Mouse (Mus musculus): ENCODE results near the gene Tmem25. TPM values are rescaled to one million over a fixed set of nuclear protein-coding genes. Genes with fewer than 3 reads are reported as not detected.

Gene Tmem25
- 3.2 and 3.5 TPM in 2 replicates for polyA plus RNA-seq (2014; fragmentation: Nextera tagmentation; extraction: Ambion mirVana)

- H3K4me1 ChIP-seq (ENCODE audit: control insufficient read depth, insufficient read depth, low read length): no peaks in the 10 kb centered on the region
- no peaks in the 10 kb centered on the region for H3K9me3 ChIP-seq (ENCODE audit: control insufficient read depth, low read depth, low read length)
- ATAC-seq (ENCODE audit: insufficient number of reproducible peaks, insufficient read depth, low FRiP score, low read depth): peak; percentile 94
- H3K27me3 ChIP-seq (ENCODE audit: control insufficient read depth, insufficient read depth, low read length): no peaks in the 10 kb centered on the region
- peak within 1 kb of the TSS; percentile 47 for H3K4me3 ChIP-seq (ENCODE audit: low read depth, low read length)
- WGBS: under 1% methylated on average over 75 of the region's 75 CpGs
- no peaks in the 10 kb centered on the region for H3K36me3 ChIP-seq (ENCODE audit: control insufficient read depth, insufficient read depth, low read length)
- peak within 1 kb of the TSS; percentile 86 for H3K4me2 ChIP-seq (replicated peaks; ENCODE audit: low read depth, low read length)
- peak within 1 kb of the TSS; percentile 26; the same call in 1 of the 2 replicates for H3K9ac ChIP-seq (replicated peaks; ENCODE audit: low read depth, low read length)
- H3K27ac ChIP-seq (ENCODE audit: low read length): peak within 1 kb of the TSS; percentile 6; the same call in 1 of the 2 replicates
These were observed at the start of gene Tmem25 for GRCm38 (mm10) chr9:44799102-44799957. Gene Tmem25, minus strand, starts transcription at chr9:44799307.

GRCm38 (mm10) chr9:44847446-44847845 lies 48.3 kb upstream of the Tmem25 start:
- Histone ChIP-seq H3K4me1 (ENCODE audit: control insufficient read depth, insufficient read depth, low read length) (no peaks in the 10 kb centered on the region), H3K9me3 (ENCODE audit: control insufficient read depth, low read depth, low read length) (no peaks in the 10 kb centered on the region), H3K27ac (ENCODE audit: low read length) (no peak overlapping the region), H3K9ac (replicated peaks; ENCODE audit: low read depth, low read length) (no peak overlapping the region), H3K27me3 (ENCODE audit: control insufficient read depth, insufficient read depth, low read length) (no peaks in the 10 kb centered on the region), H3K4me2 (replicated peaks; ENCODE audit: low read depth, low read length) (no peak overlapping the region), H3K4me3 (ENCODE audit: low read depth, low read length) (no peak overlapping the region), H3K36me3 (ENCODE audit: control insufficient read depth, insufficient read depth, low read length) (peaks cover 74% of the 10 kb centered on the region)
- no peak for ATAC-seq (ENCODE audit: insufficient number of reproducible peaks, insufficient read depth, low FRiP score, low read depth)
- 94% methylated on average over 6 of the region's 6 CpGs for WGBS

- H3K36me3 ChIP-seq (ENCODE audit: control insufficient read depth, insufficient read depth, low read length): peaks cover 70% of the 10 kb centered on the region
- H3K9me3 ChIP-seq (ENCODE audit: control insufficient read depth, low read depth, low read length): no peaks in the 10 kb centered on the region
- no peak overlapping the region for H3K4me3 ChIP-seq (ENCODE audit: low read depth, low read length)
- no peak overlapping the region for H3K4me2 ChIP-seq (replicated peaks; ENCODE audit: low read depth, low read length)
- no peak overlapping the region for H3K27ac ChIP-seq (ENCODE audit: low read length)
- H3K9ac ChIP-seq (replicated peaks; ENCODE audit: low read depth, low read length): no peak overlapping the region
- no peak for ATAC-seq (ENCODE audit: insufficient number of reproducible peaks, insufficient read depth, low FRiP score, low read depth)
- H3K4me1 ChIP-seq (ENCODE audit: control insufficient read depth, insufficient read depth, low read length): no peaks in the 10 kb centered on the region
- WGBS: 88% methylated on average over 10 of the region's 10 CpGs
- no peaks in the 10 kb centered on the region for H3K27me3 ChIP-seq (ENCODE audit: control insufficient read depth, insufficient read depth, low read length)
These were observed 42.1 kb upstream of the Tmem25 start for GRCm38 (mm10) chr9:44841241-44841640.

GRCm38 (mm10) chr9:44836439-44836838 lies 37.3 kb upstream of the Tmem25 start:
- ATAC-seq (ENCODE audit: insufficient number of reproducible peaks, insufficient read depth, low FRiP score, low read depth): no peak
- Histone ChIP-seq H3K4me1 (ENCODE audit: control insufficient read depth, insufficient read depth, low read length) (no peaks in the 10 kb centered on the region), H3K4me2 (replicated peaks; ENCODE audit: low read depth, low read length) (no peak overlapping the region), H3K9me3 (ENCODE audit: control insufficient read depth, low read depth, low read length) (no peaks in the 10 kb centered on the region), H3K9ac (replicated peaks; ENCODE audit: low read depth, low read length) (no peak overlapping the region), H3K36me3 (ENCODE audit: control insufficient read depth, insufficient read depth, low read length) (peaks cover 64% of the 10 kb centered on the region), H3K4me3 (ENCODE audit: low read depth, low read length) (no peak overlapping the region), H3K27me3 (ENCODE audit: control insufficient read depth, insufficient read depth, low read length) (no peaks in the 10 kb centered on the region), H3K27ac (ENCODE audit: low read length) (no peak overlapping the region)
- WGBS: 55% methylated on average over 7 of the region's 7 CpGs

- ATAC-seq (ENCODE audit: insufficient number of reproducible peaks, insufficient read depth, low FRiP score, low read depth): no peak
- Histone ChIP-seq H3K27me3 (ENCODE audit: control insufficient read depth, insufficient read depth, low read length) (no peaks in the 10 kb centered on the region), H3K4me3 (ENCODE audit: low read depth, low read length) (no peak overlapping the region), H3K36me3 (ENCODE audit: control insufficient read depth, insufficient read depth, low read length) (peaks cover 77% of the 10 kb centered on the region), H3K9me3 (ENCODE audit: control insufficient read depth, low read depth, low read length) (no peaks in the 10 kb centered on the region), H3K4me2 (replicated peaks; ENCODE audit: low read depth, low read length) (no peak overlapping the region), H3K9ac (replicated peaks; ENCODE audit: low read depth, low read length) (no peak overlapping the region), H3K27ac (ENCODE audit: low read length) (no peak overlapping the region), H3K4me1 (ENCODE audit: control insufficient read depth, insufficient read depth, low read length) (no peaks in the 10 kb centered on the region)
- 71% methylated on average over 4 of the region's 4 CpGs for WGBS
These were observed 33.2 kb upstream of the Tmem25 start for GRCm38 (mm10) chr9:44832356-44832755.

GRCm38 (mm10) chr9:44830506-44830905 lies 31.4 kb upstream of the Tmem25 start:
- H3K4me2 ChIP-seq (replicated peaks; ENCODE audit: low read depth, low read length): no peak overlapping the region
- ATAC-seq (ENCODE audit: insufficient number of reproducible peaks, insufficient read depth, low FRiP score, low read depth): no peak
- 83% methylated on average over 2 of the region's 2 CpGs for WGBS
- no peak overlapping the region for H3K4me3 ChIP-seq (ENCODE audit: low read depth, low read length)
- H3K9ac ChIP-seq (replicated peaks; ENCODE audit: low read depth, low read length): no peak overlapping the region
- no peaks in the 10 kb centered on the region for H3K4me1 ChIP-seq (ENCODE audit: control insufficient read depth, insufficient read depth, low read length)
- H3K36me3 ChIP-seq (ENCODE audit: control insufficient read depth, insufficient read depth, low read length): peaks cover 85% of the 10 kb centered on the region
- no peaks in the 10 kb centered on the region for H3K9me3 ChIP-seq (ENCODE audit: control insufficient read depth, low read depth, low read length)
- H3K27ac ChIP-seq (ENCODE audit: low read length): no peak overlapping the region
- H3K27me3 ChIP-seq (ENCODE audit: control insufficient read depth, insufficient read depth, low read length): no peaks in the 10 kb centered on the region

GRCm38 (mm10) chr9:44828944-44829343 lies 29.8 kb upstream of the Tmem25 start:
- peaks cover 85% of the 10 kb centered on the region for H3K36me3 ChIP-seq (ENCODE audit: control insufficient read depth, insufficient read depth, low read length)
- WGBS: 96% methylated on average over 11 of the region's 11 CpGs

GRCm38 (mm10) chr9:44826660-44827059 lies 27.6 kb upstream of the Tmem25 start:
- H3K9ac ChIP-seq (replicated peaks; ENCODE audit: low read depth, low read length): no peak overlapping the region
- no peak for ATAC-seq (ENCODE audit: insufficient number of reproducible peaks, insufficient read depth, low FRiP score, low read depth)
- no peaks in the 10 kb centered on the region for H3K27me3 ChIP-seq (ENCODE audit: control insufficient read depth, insufficient read depth, low read length)
- no peak overlapping the region for H3K4me2 ChIP-seq (replicated peaks; ENCODE audit: low read depth, low read length)
- H3K4me3 ChIP-seq (ENCODE audit: low read depth, low read length): no peak overlapping the region
- no peaks in the 10 kb centered on the region for H3K4me1 ChIP-seq (ENCODE audit: control insufficient read depth, insufficient read depth, low read length)
- H3K36me3 ChIP-seq (ENCODE audit: control insufficient read depth, insufficient read depth, low read length): peaks cover 90% of the 10 kb centered on the region
- WGBS: 86% methylated on average over 7 of the region's 7 CpGs
- no peaks in the 10 kb centered on the region for H3K9me3 ChIP-seq (ENCODE audit: control insufficient read depth, low read depth, low read length)
- no peak overlapping the region for H3K27ac ChIP-seq (ENCODE audit: low read length)

More at GRCm38 (mm10) chr9:44828944-44829343, 29.8 kb upstream of the Tmem25 start:
- Histone ChIP-seq H3K27me3 (ENCODE audit: control insufficient read depth, insufficient read depth, low read length) (no peaks in the 10 kb centered on the region), H3K4me1 (ENCODE audit: control insufficient read depth, insufficient read depth, low read length) (no peaks in the 10 kb centered on the region), H3K9ac (replicated peaks; ENCODE audit: low read depth, low read length) (no peak overlapping the region), H3K27ac (ENCODE audit: low read length) (no peak overlapping the region), H3K4me3 (ENCODE audit: low read depth, low read length) (no peak overlapping the region), H3K4me2 (replicated peaks; ENCODE audit: low read depth, low read length) (no peak overlapping the region), H3K9me3 (ENCODE audit: control insufficient read depth, low read depth, low read length) (no peaks in the 10 kb centered on the region)
- no peak for ATAC-seq (ENCODE audit: insufficient number of reproducible peaks, insufficient read depth, low FRiP score, low read depth)

Data from stomach, embryonic 14.5 days (tissue).